8 mouse cellular contexts compared by ENCODE assay signal in the genomic region with DNA sequence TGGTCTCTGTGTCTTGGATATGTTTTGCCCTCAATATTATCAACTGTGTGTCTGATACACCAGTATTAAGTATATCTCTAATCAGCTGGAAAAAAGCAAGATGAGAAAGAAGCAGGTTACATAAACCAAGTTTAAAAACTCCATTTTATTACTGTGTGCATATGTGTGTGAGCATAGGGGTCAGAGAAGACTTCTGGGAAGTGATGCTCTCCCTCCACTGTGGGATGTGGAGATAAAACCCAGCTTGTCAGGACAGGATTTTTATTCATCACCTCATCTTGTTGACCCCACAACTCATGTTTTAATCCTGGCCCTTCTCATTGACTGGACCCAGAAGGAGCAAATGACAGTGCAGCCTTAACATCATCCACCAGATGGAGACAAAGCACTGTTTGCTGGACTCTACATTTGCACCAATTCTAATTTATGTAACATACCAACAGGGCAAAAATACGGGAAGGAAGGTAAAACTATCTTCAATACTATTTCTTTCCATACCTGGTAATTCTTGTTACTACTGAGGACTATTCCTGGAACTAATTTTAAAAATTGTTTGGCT.
DNase-seq lines count a peak whose midpoint lies in the region; ATAC-seq and TF ChIP-seq lines count a peak whose summit lies in the region.

No protein-coding gene starts in this region.

- no peaks in the 10 kb centered on the region for H3K9me3 ChIP-seq in forebrain, embryonic 14.5 days (replicated peaks; ENCODE audit: control insufficient read depth, low read length)
- H3K9me3 ChIP-seq in kidney, postnatal 0 days (replicated peaks; ENCODE audit: low read length) = no peaks in the 10 kb centered on the region

- H3K27me3 ChIP-seq in forebrain, embryonic 14.5 days (replicated peaks; ENCODE audit: control insufficient read depth, insufficient read depth, low read length) = no peaks in the 10 kb centered on the region
- H3K27me3 ChIP-seq in kidney, postnatal 0 days (ENCODE audit: insufficient read depth, low read length) = no peaks in the 10 kb centered on the region

- peak; percentile 5 for DNase-seq in urinary bladder, postnatal 25 days (ENCODE audit: low spot score)
- DNase-seq in urinary bladder, adult 2 months (ENCODE audit: low spot score) = no peak
- DNase-seq in c-Kit-positive CD71-positive TER-119-positive erythroid progenitor cells, embryonic 14.5 days (ENCODE audit: low spot score) = peak; percentile 11
- DNase-seq in forebrain, embryonic 14.5 days (ENCODE audit: low spot score) = peak; percentile 69
- peak; percentile 65 for DNase-seq in kidney, postnatal 0 days (ENCODE audit: low spot score)
- DNase-seq in lung, adult 2 months = peak; percentile 4
- peak; percentile 70 for DNase-seq in right cerebral cortex, adult 18-20 months
- DNase-seq in spleen, postnatal 14 days (ENCODE audit: low spot score in 2 of 2) = no peak

- no peak overlapping the region for H3K27ac ChIP-seq in forebrain, embryonic 14.5 days (ENCODE audit: low read depth, low read length)
- H3K27ac ChIP-seq in kidney, postnatal 0 days = no peak overlapping the region

- TF ChIP-seq POLR2A in lung, adult 2 months (IDR thresholded peaks at IDR 0.05; ENCODE audit: borderline replicate concordance, extremely low read depth, low read depth, low read length) = no peak

- TF ChIP-seq CTCF in kidney, postnatal 0 days (IDR thresholded peaks at IDR 0.05; ENCODE audit: low read depth) = peak; percentile 95
- TF ChIP-seq CTCF in lung, adult 2 months (IDR thresholded peaks at IDR 0.05; ENCODE audit: insufficient read depth, low read length) = no peak

- WGBS in forebrain, embryonic 14.5 days = 13% methylated on average over 1 of the region's 1 CpGs
- WGBS in kidney, postnatal 0 days = 15% methylated on average over 1 of the region's 1 CpGs
- 15% methylated on average over 1 of the region's 1 CpGs for WGBS in lung, adult 2 months

- H3K9ac ChIP-seq in forebrain, embryonic 14.5 days (ENCODE audit: low read length) = no peak overlapping the region
- H3K9ac ChIP-seq in kidney, postnatal 0 days (ENCODE audit: low read depth, low read length) = no peak overlapping the region

- no peaks in the 10 kb centered on the region for H3K4me1 ChIP-seq in forebrain, embryonic 14.5 days (ENCODE audit: control insufficient read depth, insufficient read depth, low read length)
- no peaks in the 10 kb centered on the region for H3K4me1 ChIP-seq in kidney, postnatal 0 days (replicated peaks; ENCODE audit: insufficient read depth, low read length)
- no peaks in the 10 kb centered on the region for H3K4me1 ChIP-seq in lung, adult 2 months (ENCODE audit: control insufficient read depth, insufficient read depth, low read length)

- no peaks in the 10 kb centered on the region for H3K36me3 ChIP-seq in forebrain, embryonic 14.5 days (ENCODE audit: control insufficient read depth, insufficient read depth, low read length)
- H3K36me3 ChIP-seq in kidney, postnatal 0 days (ENCODE audit: insufficient read depth, low read length) = no peaks in the 10 kb centered on the region

- H3K4me3 ChIP-seq in forebrain, embryonic 14.5 days (ENCODE audit: low read depth, low read length) = no peak overlapping the region
- no peak overlapping the region for H3K4me3 ChIP-seq in kidney, postnatal 0 days (replicated peaks; ENCODE audit: low read depth, low read length)
- no peak overlapping the region for H3K4me3 ChIP-seq in lung, adult 2 months (replicated peaks; ENCODE audit: extremely low read depth, low read depth, low read length)

- peak; percentile 89 for ATAC-seq in forebrain, embryonic 14.5 days
- ATAC-seq in kidney, postnatal 0 days (replicated peaks; ENCODE audit: low FRiP score, low read depth) = no peak; the same call in 1 of the 2 replicates

- H3K4me2 ChIP-seq in forebrain, embryonic 14.5 days (ENCODE audit: low read length) = no peak overlapping the region
- no peak overlapping the region for H3K4me2 ChIP-seq in kidney, postnatal 0 days (ENCODE audit: low read length)

Comparison
In these comparisons a context has a peak if more than half of its experiments do, and no peak if none do; other contexts are left out.
1. DNase-seq: peak in urinary bladder, postnatal 25 days (single experiment), c-Kit-positive CD71-positive TER-119-positive erythroid progenitor cells, embryonic 14.5 days (single experiment), forebrain, embryonic 14.5 days (single experiment), kidney, postnatal 0 days (single experiment), lung, adult 2 months (single experiment) and right cerebral cortex, adult 18-20 months (single experiment); none in urinary bladder, adult 2 months (single experiment) and spleen, postnatal 14 days (0 of 2).